Mouse (Mus musculus) R1 (cell line): ENCODE results near the gene Tox2.

Experiments
- DNase-seq: peaks from one replicate; pipeline ENCODE4 v3.0.0-alpha.2; 2018; ENCODE audit warnings: low read depth, low spot score

The Tox2 gene

DNA sequence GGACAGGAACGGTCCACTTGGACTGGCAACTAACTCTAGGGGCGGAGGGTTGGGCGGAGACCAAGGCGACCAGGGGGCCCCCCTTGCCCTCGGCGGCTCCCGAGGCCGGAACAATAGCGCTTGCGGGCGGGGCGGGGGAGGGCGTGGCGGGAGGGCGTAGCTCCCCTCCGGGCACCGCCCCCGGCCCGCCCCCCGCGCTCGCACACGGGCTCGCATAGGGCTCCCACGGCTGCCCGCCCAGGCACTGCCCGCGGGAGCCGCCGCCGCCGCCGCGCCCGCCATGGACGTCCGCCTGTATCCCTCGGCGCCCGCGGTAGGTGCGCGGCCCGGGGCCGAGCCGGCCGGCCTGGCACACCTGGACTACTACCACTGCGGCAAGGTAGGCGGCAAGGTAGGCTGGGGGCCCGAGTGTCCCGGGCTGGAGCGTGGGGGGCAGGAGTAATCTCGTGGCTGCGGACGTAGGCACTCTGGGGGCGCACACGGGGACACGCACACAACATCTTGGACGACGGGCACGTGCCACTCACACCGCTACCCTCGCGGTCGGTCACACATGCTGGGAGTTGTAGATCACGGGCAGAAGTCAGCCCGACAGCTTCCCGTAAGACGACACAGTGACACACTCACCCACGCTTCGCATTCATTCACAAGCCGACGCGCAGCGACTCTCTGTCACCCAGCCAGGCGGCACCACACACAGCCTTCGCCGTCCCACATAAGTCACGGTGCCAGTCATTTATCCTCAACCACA is at the start of gene Tox2:
TSS of gene Tox2 (plus strand) at position 242 of the 751 bp plus-strand sequence.
- DNase-seq: peak; percentile 49

DNA sequence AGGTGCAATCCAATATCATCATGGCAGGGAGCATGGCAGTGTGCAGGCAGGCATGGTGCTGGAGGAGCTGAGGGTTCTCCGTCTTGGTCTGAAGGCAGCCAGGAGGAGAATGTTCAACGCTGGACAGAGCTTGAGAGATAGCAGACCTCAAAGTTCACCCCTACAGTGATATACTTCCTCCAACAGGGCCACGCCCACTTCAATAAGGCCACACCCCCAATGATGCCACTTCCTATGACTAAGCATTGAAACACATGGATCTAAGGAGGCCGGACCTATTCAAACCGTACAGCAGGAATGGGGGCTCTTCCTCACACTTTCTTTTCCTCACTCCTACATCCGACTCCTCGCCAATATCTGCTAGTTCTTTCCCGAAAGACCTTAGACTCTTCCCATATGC is 48.3 kb upstream of the Tox2 start:
- DNase-seq: peak; percentile 61

DNA sequence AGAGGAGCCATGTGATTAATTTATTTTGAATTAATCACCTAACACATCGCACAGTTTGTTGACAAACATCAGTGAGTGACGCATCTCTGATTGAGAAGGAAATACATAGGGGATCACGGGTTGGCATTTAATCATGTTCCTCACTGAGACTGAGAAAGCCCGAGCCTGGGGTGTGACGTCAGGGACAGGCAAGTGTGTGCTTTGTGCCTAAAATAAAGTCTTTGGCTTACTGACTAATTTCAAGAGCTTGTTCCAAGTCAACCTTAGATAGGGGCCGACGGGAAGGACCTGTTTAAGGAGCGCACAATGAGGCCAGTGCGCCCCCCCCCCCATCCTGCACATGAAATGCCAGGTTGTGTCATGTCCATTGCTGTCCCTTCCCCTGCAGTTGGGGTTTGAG is 43.9 kb upstream of the Tox2 start:
- DNase-seq: no peak

DNA sequence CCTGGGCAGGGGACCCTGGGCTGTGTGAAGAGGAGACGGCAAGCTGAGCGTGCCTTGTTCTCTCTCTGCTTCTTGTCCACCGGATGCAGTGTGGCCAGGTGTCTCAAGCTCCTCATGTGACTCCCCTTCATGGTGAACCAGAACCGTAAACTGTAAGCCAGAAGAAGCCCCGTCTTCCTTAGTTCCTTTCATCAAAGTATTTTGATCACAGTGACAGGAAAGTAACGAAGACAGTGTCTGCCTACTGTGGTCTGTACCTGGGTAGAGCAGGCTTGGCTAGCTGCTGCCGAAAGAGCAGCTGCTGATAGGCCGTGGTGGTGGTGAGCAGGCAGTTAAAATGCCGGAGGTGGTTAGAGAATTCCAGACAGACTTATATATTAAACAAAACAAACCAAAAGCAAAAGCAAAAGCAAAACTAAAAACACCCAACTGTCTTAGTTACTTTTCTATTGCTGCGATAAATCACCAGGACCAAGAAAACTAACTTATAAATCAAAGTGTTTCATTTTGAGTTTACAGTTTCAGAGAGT is 38.4 kb upstream of the Tox2 start:
- no peak for DNase-seq

DNA sequence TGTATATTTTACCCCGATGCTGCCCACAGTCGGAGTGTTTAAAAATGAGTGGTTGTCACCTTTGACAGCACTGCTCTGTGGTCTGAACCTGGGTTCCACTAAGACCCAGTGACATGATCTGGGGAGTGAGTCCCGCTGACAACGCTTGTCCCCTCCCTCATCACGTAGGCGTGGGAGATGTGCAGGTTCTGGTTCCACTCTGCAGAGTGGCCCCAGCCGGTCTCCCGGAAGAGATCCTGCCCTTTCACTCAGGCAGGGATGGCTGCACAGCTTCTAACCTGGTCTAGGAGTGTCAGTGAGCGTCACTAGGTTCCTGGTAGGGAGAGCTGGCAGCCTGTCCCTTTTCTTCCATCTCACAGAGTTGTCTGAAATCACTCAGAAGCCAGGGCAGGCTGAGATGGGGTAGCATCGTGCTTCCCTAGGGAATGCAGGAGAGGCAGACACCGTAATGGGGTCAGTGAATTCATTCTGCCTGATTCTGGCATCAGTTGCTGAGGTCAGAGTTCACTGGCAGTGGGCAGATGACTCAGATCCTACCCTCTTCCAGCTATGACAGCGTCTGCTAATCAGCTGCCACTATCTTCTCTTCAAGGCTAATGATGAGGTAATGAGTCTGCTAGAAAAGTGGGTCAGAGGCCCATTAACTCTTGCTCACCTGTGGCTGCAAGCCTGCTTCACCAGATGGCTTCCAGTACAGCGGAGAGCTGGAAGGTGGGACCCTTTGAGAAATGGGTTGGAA is 36.7 kb upstream of the Tox2 start:
- no peak for DNase-seq

DNA sequence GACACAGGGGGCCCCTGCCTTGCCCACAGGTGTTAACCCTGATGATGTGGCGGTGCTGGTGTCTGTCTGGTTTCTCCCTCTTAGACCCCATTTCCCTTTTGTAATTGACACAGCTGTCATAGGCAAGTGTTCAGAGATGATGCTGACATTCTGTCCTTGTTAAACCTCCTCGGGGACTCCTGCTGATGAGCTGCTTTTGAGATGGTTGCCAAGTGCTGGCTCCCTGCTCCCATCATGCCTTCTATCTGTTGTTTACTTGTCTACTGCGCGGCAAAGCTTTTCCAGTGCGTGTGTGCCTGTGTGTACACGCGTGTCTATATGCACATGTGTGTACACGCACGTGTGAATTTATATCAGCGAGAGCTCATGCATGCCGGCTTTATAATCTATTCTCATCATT is 31.0 kb upstream of the Tox2 start:
- no peak for DNase-seq

DNA sequence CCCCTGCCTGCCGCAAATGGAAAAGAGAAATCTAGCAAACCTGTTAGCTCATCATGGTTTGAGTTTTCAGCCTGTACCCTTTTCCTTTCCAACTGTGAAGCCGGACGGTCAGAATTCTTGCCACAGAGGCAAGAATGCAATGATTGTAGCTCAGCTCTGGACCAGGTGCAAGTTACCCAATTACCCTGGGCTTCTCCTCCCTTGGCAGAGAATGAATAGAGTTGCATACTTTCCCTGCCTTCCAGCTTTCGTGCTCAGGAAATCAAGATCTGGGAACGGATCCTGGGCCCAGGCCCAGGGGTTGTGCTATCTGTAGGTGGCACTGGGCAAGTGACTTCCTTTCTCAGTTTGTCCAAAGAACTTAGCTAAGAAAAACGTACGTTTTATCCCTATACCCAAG is 28.9 kb upstream of the Tox2 start:
- DNase-seq: no peak

DNA sequence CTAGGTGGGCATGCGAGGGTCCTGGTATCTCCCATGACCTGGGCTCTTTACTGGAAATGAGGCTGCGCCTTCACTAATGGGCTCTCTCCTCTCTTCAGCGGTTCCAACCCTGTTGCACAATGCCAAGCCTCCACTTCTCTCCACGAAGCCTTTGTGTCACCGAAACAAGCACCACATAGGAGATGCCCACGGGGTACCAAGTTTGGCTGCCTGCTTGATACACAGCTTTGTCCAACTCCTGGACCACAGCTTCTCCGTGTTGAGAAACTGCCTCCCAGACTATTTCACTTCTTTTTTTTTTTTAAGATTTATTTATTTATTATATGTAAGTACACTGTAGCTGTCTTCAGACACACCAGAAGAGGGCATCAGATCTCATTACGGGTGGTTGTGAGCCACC is 27.1 kb upstream of the Tox2 start:
- no peak for DNase-seq

DNA sequence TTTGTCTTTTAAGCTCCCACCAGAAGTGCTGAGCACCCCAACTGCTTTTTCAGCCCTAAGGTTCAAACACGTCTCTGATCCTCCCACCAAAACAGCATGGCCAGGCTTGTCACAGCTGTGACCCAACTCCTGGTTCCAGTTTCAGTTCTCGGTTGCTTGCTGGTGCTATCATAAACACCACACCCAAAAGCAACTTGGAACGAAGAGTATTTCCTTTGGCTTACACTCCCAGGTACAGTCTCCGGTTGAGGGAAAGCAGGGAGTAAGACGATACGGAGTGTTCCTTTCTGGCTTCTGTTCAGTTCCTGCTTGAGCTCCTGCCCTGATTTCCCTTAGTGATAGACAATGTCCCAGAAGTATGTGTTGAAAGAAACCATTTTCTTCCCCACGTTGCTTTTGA is 26.4 kb upstream of the Tox2 start:
- DNase-seq: no peak

DNA sequence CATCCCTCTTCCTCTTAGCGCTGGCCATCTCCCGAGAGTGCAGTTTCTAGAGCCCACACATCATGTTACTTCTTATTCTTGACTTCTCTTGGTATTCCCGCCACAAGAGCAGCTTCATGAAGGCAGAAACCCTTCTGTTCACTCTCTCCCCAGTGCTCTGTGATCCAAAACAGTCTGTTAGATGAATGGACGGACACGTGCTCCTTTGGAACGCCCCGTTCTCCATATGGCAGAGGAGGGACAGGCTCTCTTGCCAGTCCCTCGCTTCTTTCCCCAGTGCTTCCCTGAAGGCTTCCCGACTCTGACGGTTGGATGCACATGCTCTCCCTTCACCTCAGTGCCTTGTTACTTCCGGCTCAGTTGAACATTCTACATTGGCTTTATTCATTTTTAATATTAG is 15.4 kb upstream of the Tox2 start:
- DNase-seq: no peak

DNA sequence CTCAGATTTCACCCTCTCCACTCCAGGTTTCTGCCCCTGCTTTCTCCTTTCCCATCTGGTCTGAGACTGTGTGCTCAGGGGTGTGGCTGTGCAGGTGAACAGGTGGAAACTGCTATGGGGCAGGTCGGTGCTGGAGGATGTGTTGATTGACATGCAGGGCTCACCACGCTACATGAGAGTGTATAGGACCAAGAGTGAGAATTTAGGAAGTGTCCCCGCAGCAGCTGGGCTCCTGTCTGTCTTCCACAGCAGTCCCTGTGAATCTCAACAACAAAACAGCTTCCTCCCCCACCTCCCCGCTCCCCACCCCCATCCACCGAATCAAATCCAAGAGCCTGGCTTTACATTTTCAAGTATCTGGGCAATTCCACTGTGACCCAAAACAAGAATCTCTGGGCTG is 13.3 kb upstream of the Tox2 start:
- no peak for DNase-seq

DNA sequence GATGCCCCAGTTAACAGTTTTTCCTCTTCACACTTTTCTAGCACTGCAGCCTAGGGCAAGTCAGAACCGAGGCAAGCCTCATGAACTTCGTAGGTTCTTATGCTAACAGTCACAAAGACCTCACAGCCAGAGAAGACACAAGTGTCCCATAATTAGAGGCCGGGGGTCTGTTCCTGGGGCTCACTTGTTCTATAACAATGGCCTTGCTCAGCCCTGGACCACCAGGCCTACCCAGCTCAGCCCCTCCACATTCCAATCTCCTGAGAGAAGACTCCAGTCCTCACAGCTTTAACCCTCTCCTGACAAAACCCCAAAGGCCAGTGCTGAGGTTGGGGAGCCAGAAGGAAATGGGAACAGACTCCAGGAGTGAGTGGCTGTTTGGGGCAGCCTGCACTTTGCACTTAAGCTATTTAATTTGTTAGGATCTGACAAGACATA is 12.9 kb upstream of the Tox2 start:
- DNase-seq: no peak

DNA sequence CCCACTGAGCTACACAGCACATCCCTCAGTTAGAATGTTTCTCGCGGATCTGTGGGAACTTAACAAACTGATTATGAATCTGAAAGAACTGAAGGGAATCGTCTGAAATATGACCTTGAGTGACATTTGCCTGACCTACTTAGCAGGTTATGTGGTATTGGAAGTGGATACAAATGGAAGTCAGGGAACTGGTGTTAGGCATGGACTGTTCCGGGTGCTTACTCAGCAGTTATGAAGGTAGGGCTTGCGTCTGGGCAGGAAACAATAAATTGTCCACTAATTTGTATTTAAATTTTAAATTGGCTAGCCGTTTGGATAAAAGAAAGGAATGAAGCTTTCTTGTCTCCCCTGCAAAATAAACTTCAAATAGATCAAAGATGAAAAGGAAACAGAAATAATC is 10.4 kb upstream of the Tox2 start:
- DNase-seq: no peak

DNA sequence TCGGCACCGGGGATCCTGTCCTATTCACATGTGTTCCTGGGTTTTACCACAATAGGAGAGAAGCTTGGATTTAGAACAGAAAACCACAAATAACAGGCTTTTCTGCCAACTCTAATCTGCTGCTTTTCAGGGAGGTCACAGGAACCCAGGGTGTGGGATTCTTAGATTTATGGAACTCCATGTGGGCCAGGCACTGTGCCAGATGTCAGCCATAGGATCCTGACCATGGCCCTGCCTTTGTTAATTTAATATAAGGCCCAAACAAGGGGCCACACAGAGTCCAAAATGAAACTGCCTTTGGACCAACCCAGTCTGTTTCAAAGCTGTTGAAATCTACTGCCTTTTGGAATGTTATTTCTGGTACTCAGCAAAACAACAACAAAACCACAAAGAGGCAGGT is 8.9 kb upstream of the Tox2 start:
- DNase-seq: no peak

DNA sequence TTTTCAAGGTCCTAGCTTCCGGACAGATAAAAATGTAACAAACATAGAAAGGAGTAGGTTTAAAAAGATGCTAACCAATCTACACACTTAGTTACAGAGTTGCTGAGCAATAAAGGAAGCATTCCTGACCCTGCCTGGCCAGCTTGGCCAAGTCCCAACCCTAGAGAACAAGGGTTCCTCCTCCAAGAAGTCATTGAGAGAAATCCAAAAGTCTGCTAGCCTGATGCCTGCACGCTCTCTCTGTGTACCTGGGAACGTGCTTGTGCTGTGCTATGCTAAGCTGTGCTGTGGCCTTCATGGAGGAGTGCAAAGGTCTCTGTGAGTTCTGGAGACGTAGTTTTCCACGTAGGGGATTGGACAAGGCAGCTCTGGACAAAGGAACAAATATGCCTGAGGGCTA is 8.4 kb upstream of the Tox2 start:
- DNase-seq: no peak

DNA sequence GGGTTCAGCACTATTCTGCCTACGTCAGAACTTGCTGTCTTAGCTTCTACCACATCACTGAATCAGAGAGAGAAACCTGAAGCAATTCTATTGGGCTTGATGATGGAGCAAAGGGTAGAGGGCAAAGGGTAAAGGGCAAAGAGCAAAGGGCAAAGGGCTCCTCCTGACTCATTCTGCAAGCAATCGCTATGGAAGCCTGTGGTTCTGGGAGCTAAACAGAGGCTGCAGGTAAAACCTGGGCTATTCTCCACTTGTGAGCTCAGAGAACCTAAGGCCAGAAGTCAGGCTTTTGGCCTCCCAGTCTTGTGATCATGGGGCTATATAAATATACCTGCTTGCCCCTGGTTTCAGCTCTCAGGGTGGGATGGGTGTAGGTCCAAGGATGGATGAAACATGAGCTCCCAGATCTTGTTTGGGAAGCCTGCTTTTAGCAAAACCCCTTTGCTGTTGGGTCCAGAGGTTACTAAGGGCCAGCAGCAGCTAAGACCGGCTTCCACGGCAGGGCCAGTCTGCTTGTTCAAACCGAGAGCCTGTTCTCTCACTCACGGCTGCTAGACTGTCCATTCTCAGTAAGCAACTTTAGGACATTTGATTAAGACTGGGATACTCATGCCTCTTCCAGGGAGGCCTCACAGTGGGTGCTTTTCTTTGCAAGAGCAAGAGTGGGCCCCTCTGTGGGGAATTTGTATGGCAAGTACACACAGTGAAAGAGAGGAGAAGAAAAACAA is 7.7 kb upstream of the Tox2 start:
- no peak for DNase-seq

DNA sequence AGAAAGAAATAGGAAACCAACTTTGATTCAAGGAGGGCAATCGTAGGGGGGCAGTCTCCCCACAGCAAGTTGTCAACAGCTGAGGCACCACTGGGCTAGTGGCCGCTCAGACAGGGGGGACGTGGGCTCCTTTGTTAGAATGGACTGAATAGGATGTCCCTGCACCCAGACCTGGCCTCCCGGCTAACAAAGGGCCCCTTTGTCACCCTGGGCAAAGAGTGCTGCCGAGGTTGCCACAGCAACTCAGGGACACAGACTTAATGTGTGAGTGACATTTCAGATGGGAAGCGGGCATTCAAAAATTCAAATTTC is 7.1 kb upstream of the Tox2 start:
- no peak for DNase-seq

DNA sequence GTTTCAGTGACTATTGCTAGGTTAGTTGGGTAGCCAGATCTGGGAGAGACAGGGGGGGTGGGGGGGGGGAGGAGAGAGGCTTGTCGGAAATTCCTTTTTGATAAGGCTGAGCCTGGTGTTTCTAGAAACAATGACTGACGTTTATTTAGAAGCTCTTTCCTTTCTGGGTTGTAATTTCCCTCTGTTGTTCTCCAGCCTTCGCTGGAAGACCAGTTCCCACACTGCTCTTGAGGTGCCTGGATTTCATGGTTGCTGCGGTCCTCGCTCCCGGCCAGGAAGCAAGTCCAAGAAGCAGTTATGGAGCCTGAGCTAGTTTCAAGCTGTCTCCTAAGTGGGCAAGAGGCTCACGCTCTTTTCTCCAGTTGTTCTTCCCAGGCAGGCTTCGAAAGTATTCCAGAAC is 1.0 kb upstream of the Tox2 start:
- DNase-seq: no peak

DNA sequence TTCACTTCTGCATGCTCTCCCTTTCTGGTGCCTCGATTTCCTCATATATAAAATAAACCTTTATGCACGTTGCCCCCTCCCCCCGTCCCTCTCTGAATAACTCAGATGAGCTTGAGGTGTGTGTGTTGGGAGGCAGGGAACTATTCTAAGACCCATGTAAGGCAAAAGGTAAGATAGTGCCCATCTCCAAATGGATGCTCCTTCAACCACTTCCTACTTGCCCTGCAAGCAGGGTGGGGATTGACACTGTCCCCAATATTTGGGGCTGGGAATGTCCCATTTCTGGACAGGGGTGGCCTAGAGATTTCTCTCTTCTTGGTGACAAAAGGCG is 407 bp upstream of the Tox2 start:
- DNase-seq: no peak

DNA sequence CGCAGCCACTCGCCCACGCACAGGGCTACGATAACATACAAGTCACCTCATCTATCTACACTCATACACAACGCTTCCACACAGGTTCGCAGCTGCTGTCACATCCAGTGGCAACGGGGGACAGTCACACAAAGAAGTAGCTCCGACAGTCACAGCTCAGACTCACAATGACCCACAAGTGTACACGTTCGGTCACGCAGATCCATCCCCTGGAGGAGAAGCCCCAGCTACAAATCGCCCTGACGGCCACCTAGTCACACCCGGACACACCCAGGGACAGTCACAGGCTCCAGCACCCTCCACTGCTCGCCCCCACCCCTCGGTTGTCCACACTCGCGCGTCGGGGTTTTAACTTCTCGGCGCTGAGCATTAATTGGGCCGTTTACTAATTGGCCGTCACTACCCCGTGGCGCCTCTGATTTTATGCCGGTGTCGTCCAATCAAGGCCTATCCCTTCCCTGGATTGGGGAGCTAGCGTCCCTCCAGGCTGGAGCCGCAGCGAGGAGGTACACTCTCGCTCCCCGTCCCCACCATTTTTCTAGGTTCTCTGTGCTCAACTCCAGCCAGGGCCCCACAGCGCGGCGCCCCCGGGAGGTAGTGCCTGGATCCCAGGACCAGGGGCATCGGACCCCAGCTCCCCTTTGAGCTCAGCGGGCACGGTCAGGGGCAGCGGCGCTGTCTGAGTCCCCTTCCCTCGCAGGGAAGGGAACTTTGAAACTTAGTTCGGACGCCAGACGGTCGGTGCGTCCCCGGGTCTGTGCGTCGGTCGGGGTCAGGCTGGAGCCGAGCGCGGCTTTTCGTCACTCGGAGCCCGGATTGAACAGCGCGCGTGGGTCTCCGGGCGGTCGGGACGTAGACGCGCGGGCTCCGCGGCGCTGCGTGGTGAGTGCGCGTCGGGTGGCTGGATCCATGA is 966 bp downstream of the Tox2 start:
- peak; percentile 46 for DNase-seq

DNA sequence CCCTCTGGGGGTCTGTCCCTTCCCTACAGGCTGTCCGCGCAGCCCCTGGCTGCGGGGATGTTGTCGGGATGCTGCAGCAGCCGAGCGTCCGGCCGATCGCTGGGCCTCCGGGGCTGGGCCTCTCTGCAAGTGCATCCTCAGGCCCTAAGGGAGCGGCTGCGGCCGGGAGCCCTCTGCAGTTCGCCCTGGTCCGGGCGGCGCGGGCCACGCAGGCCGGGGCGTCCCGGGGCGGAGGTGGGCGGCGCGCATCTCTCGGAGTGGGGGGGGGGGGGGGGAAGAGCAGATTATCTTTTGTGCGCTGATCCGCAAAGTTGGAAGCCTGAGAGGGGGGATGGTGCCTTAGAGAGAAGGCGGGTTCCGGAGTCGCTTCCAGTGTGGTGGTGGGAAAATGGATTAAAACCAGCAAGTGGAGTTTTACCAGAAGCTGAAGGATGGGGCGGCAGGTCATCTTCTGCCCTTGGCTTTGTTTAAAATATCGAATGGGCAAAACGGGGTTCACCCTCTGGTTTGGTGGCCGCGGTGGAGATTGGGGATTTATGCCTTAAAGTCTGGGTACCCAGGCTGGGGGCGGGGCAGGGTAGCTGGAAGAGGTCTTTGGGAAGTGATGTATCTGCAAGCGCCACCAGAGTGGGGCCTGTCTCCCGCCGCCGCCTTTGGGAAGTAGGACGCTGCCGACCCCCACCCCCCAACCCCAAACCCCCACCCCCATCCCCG is 1.8 kb downstream of the Tox2 start:
- peak; percentile 40 for DNase-seq
